Mouse (Mus musculus) activated CD4-positive, CD25-positive, alpha-beta regulatory T cell, adult 4 months (primary cell): Measurements from ENCODE around the gene Syt16. TPM values are rescaled to one million over a fixed set of nuclear protein-coding genes. Genes with fewer than 3 reads are reported as not detected.

Source experiments
- ATAC-seq: one replicate; pipeline ENCODE4 v1.8.0; 2017
- polyA plus RNA-seq, 2 experiments: library from polyadenylated mRNA; unstranded; fragments of 100-300 nt; shearing (Covaris generic); gene quantifications; one replicate each; pipeline ENCODE4 v1.2.1; 2017

Gene Syt16
- polyA plus RNA-seq, 2 experiments from 2014 or later: not detected

DNA sequence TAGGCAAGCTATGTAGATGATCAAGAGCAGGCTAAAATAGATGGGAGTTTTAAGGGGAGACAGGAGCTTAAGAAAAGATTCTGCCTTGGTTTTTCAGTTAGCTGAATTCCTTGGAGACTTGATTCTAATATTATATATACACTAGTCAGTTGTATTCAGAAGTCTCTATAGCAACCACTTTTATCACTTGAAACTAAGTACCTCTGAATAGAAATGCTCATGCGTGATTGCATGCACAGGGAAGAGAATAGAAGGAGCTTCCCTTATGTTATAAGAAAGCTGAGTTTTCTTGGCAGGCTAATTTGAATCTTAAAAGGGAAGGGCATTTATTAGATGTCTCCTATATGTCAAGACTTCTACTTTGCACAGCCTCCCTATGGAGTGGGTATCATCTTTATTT lies 235.4 kb downstream of the Syt16 start:
- no peak for ATAC-seq

DNA sequence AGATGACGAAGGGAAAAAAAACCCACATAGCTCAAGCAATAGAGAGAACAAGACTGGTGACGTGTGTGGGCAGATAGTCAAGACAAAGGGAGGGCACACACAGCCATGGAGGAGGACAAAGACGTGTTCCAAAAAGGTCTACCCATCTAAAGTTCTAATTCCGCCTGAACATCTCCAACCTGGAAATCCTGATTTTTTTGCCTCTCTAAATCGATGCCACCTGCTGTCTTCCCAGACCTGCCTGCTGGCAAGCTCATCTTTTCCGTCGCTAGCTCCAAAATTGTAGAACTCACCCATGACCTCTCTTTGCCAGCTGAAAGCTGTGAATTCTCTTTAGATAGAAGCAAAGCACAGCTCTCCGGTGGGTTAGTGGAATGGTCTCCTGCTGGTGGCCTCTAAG lies 238.7 kb downstream of the Syt16 start:
- ATAC-seq: no peak

DNA sequence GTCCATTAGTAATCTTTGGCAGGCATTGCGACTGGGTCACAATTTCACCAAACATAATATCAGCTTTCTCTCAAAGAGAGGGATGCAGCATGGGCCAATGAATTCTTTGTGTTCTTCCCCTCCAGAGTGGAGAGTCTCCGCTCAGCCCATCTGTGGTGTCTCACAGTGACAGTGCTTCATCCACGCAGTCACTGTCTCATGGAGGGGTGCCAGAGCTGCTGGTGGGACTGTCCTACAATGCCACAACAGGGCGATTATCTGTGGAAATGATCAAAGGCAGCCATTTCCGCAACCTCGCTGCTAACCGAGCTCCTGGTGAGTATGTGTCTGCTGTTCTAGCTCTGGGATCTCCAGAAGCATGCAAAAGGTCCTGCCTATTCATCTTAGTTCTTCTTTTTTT lies 240.6 kb downstream of the Syt16 start:
- ATAC-seq: no peak

DNA sequence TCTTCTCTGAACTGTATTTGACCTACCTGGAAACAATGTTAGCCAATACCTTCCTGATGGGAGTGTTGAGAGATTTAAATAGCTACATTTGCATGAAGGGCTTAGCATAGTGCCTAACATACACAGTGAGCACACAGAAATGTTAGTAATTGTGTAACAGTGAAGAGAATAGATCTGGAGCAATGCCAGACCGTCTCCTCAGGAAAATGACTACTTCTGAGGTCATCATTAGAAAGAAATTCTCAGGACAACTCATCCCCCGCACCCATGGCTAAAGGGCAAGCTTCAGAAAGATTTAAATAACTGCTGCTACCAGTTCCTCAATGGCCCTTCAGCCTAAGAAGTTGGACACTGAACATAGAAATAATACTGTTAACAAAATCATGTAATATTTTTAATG lies 241.3 kb downstream of the Syt16 start:
- no peak for ATAC-seq

DNA sequence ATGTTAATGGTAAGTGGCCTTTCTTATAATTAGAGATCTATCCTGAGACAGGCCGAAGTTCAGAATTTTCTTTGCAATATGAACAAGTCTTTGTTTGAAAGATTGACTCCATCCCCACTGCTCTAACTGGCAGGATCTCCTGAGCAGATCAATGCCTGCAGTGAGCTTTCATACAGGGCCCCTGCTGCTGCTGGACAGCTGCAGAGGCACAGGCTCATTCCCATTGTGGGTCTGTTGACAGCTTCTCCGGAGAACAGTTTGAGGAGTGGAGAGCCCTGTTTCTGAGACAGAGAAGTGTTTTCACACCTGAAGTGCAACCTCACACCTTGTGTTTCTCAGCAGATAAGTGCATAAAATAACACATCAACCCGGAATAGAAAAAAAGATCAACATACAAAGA lies 267.4 kb downstream of the Syt16 start:
- ATAC-seq: no peak

GRCm38 (mm10) chr12:74267049-74267448 lies 269.6 kb downstream of the Syt16 start:
- ATAC-seq: no peak

- ATAC-seq: no peak
Observed at GRCm38 (mm10) chr12:74268644-74269285, 271.3 kb downstream of the Syt16 start.

- ATAC-seq: no peak
Observed at GRCm38 (mm10) chr12:74272545-74272944, 275.1 kb downstream of the Syt16 start.

DNA sequence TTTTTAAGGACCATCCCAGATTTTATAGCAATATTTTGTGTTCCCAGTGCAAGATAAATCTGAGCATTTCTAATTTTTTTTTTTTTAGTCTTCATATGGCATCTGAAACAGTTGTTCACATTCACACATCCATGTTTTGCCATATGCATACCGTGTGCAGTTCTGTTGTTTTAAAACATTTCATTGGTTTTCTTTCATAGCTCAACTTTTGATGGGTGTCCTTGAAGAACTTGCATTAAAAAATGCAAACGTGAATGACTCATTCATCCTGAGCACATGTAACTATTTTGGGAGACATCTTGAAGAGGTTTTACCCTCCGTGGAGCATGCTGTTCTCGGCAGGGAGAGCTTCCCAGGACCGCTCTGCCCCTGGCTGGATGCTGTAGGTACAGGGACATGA lies 279.8 kb downstream of the Syt16 start:
- ATAC-seq: no peak

GRCm38 (mm10) chr12:74281403-74281802 lies 283.9 kb downstream of the Syt16 start:
- ATAC-seq: no peak

DNA sequence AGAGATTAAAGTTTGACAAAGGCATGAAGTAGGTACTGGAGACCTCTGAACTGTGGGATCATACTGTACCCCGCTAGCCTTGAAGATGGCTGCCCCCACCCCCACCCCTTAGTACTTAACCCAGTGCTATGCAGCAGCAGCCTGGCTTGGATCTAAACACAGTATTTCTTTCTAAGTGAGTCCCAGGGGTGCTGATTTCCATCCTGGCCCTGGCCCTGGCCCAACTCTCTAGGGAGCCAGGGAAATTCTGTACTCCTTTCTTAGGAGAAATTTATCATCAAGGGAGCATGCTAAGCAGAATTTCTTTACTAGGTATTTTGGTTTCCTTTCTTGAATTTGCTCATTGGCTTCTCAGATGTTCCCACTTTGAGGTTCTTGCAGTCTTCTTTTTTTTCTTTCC lies 285.4 kb downstream of the Syt16 start:
- ATAC-seq: no peak

GRCm38 (mm10) chr12:74284020-74284684 lies 286.7 kb downstream of the Syt16 start:
- ATAC-seq: no peak

DNA sequence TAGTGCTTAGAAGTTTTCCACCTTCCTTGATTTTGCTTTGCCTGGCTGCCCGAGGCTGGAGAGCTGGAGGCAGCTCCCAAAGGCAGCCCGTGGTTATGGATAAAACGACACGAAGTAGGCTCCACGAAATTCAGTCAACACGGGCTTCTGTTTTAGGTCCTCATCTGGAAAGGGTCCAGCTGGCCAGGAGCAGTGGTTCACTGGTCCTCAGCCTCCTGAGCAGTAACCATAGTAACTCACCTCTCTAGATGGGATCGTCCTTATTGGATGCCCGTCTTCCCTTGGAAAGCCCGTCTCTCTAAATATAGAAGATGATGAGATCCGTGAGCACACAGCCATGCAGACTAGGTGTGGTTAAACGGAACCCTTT lies 287.2 kb downstream of the Syt16 start:
- ATAC-seq: no peak

DNA sequence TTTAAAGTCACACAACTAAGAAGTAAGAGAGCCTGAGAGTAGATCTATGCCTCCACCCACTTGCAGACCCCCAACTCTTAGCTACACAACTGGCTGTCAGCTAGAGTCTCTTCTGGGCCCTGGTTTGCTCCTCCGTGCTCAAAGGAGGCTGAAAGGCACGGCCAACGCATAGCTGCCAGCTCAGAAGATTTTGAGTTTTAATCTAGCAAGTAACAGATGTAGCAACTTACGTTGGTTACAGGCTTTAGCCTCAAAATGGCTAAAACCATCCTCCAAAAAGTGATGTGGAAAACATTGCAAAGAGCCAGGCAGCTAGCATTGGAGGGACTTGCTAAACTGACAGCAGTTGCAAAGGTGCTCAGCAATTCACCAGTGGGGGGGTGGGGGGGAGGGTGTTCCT lies 293.5 kb downstream of the Syt16 start:
- no peak for ATAC-seq

- ATAC-seq: no peak
Observed at GRCm38 (mm10) chr12:74293624-74294023, 296.2 kb downstream of the Syt16 start.

GRCm38 (mm10) chr12:74296374-74296773 lies 298.9 kb downstream of the Syt16 start:
- no peak for ATAC-seq

GRCm38 (mm10) chr12:74301559-74301958 lies 304.1 kb downstream of the Syt16 start:
- ATAC-seq: no peak

- no peak for ATAC-seq
Observed at GRCm38 (mm10) chr12:74303418-74304294, 306.2 kb downstream of the Syt16 start.

DNA sequence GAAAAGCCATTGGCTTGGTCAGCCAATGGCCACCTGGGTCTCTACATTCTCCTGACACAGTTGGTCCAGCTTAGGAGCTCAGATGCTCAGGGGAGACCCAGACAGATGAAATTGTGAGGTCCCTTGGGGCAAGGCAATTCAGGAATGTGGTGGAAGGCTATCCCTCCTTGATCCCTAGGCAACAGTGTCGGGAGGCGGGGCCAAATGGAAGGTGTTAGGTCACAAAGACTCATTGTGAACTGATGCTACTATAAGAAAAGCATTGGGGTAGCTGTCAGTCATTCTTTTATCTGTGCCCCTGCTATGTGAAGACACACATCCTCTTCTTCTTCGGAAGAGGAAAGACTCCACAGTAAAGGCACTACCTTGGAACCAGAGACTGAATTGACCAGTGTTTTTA lies 315.1 kb downstream of the Syt16 start:
- no peak for ATAC-seq

- no peak for ATAC-seq
Observed at GRCm38 (mm10) chr12:74315221-74315620, 317.8 kb downstream of the Syt16 start.

DNA sequence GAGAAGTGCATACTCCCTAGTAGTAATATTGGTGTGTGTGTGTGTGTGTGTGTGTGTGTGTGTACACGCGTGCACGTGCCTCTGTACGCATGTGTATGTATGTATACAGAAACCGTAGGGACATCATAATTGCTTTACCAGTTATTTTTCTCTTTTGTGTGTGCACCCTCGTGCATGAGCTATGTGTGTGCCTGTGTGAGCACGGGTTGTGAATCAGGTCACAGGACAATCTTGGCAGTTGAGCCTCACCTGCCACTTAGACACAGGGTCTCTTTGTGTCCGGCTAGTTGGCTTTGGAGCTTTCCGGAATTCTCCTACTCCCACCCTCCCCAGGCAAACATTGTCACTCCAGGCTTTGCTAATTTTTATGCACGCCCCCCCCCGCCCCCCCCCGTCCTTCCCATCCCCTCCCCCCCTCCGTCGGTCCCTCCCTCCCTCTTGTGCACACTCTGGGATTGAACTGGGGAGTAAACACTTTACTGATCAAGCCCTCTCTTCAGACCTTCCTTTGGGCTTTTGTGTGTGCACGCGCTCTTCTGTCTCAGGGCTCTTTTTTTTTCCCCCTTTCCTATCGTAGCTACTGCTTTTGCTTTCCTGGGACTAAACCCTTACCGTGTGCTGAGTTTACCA lies 319.0 kb downstream of the Syt16 start, which contains the start of gene Gm11042:
Gene Gm11042 (minus strand): TSS at position 51 of the 630 bp plus-strand sequence.
- ATAC-seq: no peak

DNA sequence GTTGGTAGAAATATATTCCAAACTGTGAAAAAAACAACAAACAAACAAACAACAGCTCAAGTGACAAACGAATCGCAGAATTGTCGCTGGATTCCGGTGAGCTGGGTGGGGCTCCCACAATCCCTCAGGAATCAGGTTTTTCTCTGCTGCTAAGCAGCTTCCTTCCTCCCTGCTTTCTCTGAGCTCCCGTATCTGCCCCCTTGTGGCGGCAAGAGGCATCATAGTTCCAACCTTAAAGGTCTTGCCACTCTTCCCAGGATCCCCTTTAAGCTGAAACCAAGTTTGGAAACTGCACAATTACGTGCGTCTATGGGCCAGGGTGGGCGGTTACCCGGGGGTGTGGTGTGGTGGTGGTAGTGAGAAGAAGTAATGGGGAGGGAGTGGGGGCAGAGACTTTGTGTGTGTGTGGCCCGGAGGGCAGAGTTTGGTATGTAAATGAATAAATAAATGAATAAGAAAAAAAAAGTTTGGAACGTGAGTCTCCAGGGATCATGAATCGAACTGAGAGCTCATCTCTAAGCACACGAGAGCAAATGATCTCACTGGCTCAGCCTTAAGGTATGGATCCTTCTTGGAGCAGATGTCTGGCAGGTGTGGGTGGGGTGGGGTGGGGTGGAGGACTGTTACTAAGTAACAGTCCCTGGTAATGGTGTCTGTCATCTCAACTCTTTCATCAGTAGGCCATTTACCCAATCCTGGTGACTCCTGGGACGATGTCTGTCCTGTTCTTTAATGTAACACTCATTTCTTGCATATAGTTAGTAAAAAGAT lies 319.7 kb downstream of the Syt16 start:
- no peak for ATAC-seq
